Mouse (Mus musculus): ENCODE data around the gene Pdcl3. TPM values are rescaled to one million over a fixed set of nuclear protein-coding genes. Genes with fewer than 3 reads are reported as not detected.
A peak's percentile ranks its signal among the peaks of the same experiment; 100 is the strongest.
"Not testable (repeated sequence)": the region's sequence is repeated elsewhere in the genome, so short reads cannot be mapped to it uniquely, and the experiment has no call there.

Gene Pdcl3
- total RNA-seq, 1 experiment from 2014 or later: 40.8 TPM

GRCm38 (mm10) chr1:39015529-39015928 lies 30.1 kb downstream of the Pdcl3 start:
- no peak for ATAC-seq (replicated peaks; ENCODE audit: low read depth, poor library complexity, severe bottlenecking)

GRCm38 (mm10) chr1:39017871-39018270 lies 32.5 kb downstream of the Pdcl3 start:
- no peak for ATAC-seq (replicated peaks; ENCODE audit: low read depth, poor library complexity, severe bottlenecking)

- ATAC-seq (replicated peaks; ENCODE audit: low read depth, poor library complexity, severe bottlenecking): no peak
These were observed 39.7 kb downstream of the Pdcl3 start for GRCm38 (mm10) chr1:39025142-39025541.

GRCm38 (mm10) chr1:39025840-39026239 lies 40.4 kb downstream of the Pdcl3 start:
- no peak for ATAC-seq (replicated peaks; ENCODE audit: low read depth, poor library complexity, severe bottlenecking)

GRCm38 (mm10) chr1:39029176-39029575 lies 43.8 kb downstream of the Pdcl3 start:
- no peak for ATAC-seq (replicated peaks; ENCODE audit: low read depth, poor library complexity, severe bottlenecking)

- ATAC-seq (replicated peaks; ENCODE audit: low read depth, poor library complexity, severe bottlenecking): peak; percentile 56
These were observed 44.7 kb downstream of the Pdcl3 start for GRCm38 (mm10) chr1:39030108-39030507.

- no peak for ATAC-seq (replicated peaks; ENCODE audit: low read depth, poor library complexity, severe bottlenecking)
These were observed 50.4 kb downstream of the Pdcl3 start for GRCm38 (mm10) chr1:39035817-39036216.

GRCm38 (mm10) chr1:39042188-39042587 lies 56.8 kb downstream of the Pdcl3 start:
- peak; percentile 60; the same call in 1 of the 2 replicates for ATAC-seq (replicated peaks; ENCODE audit: low read depth, poor library complexity, severe bottlenecking)

- not testable (repeated sequence) for ATAC-seq (replicated peaks; ENCODE audit: low read depth, poor library complexity, severe bottlenecking)
These were observed 59.0 kb downstream of the Pdcl3 start for GRCm38 (mm10) chr1:39044442-39044841.

GRCm38 (mm10) chr1:39046689-39047088 lies 61.3 kb downstream of the Pdcl3 start:
- ATAC-seq (replicated peaks; ENCODE audit: low read depth, poor library complexity, severe bottlenecking): no peak

Other genes with a start within 250 kb of the Pdcl3 start
- gene Lonrf2, start 148.9 kb upstream of the Pdcl3 start, total RNA-seq (2017): 0.18 TPM in 1 of 2 replicates, not detected in the other
- 3.5 TPM in 2 replicates for gene Chst10, start 87.4 kb upstream of the Pdcl3 start, total RNA-seq (2017)
- not detected in 2 replicates for gene Nms, start 46.5 kb upstream of the Pdcl3 start, total RNA-seq (2017)
- not detected in 2 replicates for gene Npas2, start 208.1 kb downstream of the Pdcl3 start, total RNA-seq (2017)

Measured in common myeloid progenitor, adult 5-6 weeks (primary cell).